Mouse (Mus musculus): Measurements from ENCODE around the gene Nek9.

Nek9 gene

GRCm38 (mm10) chr12:85347196-85347595 is 8.0 kb upstream of the Nek9 start:
- no peak for DNase-seq (ENCODE audit: low read depth, low spot score)

GRCm38 (mm10) chr12:85346374-85346773 is 7.2 kb upstream of the Nek9 start:
- peak; percentile 63 for DNase-seq (ENCODE audit: low read depth, low spot score)

GRCm38 (mm10) chr12:85345559-85345958 is 6.4 kb upstream of the Nek9 start:
- DNase-seq (ENCODE audit: low read depth, low spot score), result no peak

- DNase-seq (ENCODE audit: low read depth, low spot score), result no peak
Measured at GRCm38 (mm10) chr12:85344252-85344651, 5.1 kb upstream of the Nek9 start.

- DNase-seq (ENCODE audit: low read depth, low spot score), result no peak
Measured at GRCm38 (mm10) chr12:85342310-85342709, 3.1 kb upstream of the Nek9 start.

GRCm38 (mm10) chr12:85341131-85341530 is 2.0 kb upstream of the Nek9 start:
- peak; percentile 83 for DNase-seq (ENCODE audit: low read depth, low spot score)

- DNase-seq (ENCODE audit: low read depth, low spot score), result no peak
Measured at GRCm38 (mm10) chr12:85339947-85340346, 785 bp upstream of the Nek9 start.

- DNase-seq (ENCODE audit: low read depth, low spot score), result peak; percentile 49
Measured at GRCm38 (mm10) chr12:85338815-85339214, 347 bp downstream of the Nek9 start.

- DNase-seq (ENCODE audit: low read depth, low spot score), result no peak
Measured at GRCm38 (mm10) chr12:85337567-85338311, 1.4 kb downstream of the Nek9 start.

- DNase-seq (ENCODE audit: low read depth, low spot score), result no peak
Measured at GRCm38 (mm10) chr12:85330153-85330552, 9.0 kb downstream of the Nek9 start.

GRCm38 (mm10) chr12:85308651-85309050 is 30.5 kb downstream of the Nek9 start:
- no peak for DNase-seq (ENCODE audit: low read depth, low spot score)

- DNase-seq (ENCODE audit: low read depth, low spot score), result peak; percentile 92
Measured at GRCm38 (mm10) chr12:85305247-85305892, 33.8 kb downstream of the Nek9 start.

- no peak for DNase-seq (ENCODE audit: low read depth, low spot score)
Measured at GRCm38 (mm10) chr12:85304725-85305124, 34.4 kb downstream of the Nek9 start.

GRCm38 (mm10) chr12:85303256-85303655 is 35.9 kb downstream of the Nek9 start:
- DNase-seq (ENCODE audit: low read depth, low spot score), result no peak

GRCm38 (mm10) chr12:85298835-85299180 is 40.4 kb downstream of the Nek9 start:
- no peak for DNase-seq (ENCODE audit: low read depth, low spot score)

GRCm38 (mm10) chr12:85298127-85298834 is 40.9 kb downstream of the Nek9 start:
- DNase-seq (ENCODE audit: low read depth, low spot score), result peak; percentile 84

- peak; percentile 52 for DNase-seq (ENCODE audit: low read depth, low spot score)
Measured at GRCm38 (mm10) chr12:85297345-85297997, 41.7 kb downstream of the Nek9 start.

- no peak for DNase-seq (ENCODE audit: low read depth, low spot score)
Measured at GRCm38 (mm10) chr12:85296915-85297314, 42.2 kb downstream of the Nek9 start.

- DNase-seq (ENCODE audit: low read depth, low spot score), result no peak
Measured at GRCm38 (mm10) chr12:85295506-85295905, 43.7 kb downstream of the Nek9 start.

- no peak for DNase-seq (ENCODE audit: low read depth, low spot score)
Measured at GRCm38 (mm10) chr12:85292906-85293305, 46.3 kb downstream of the Nek9 start.

GRCm38 (mm10) chr12:85292288-85292687 is 46.9 kb downstream of the Nek9 start:
- no peak for DNase-seq (ENCODE audit: low read depth, low spot score)

GRCm38 (mm10) chr12:85291541-85291940 is 47.6 kb downstream of the Nek9 start:
- DNase-seq (ENCODE audit: low read depth, low spot score), result no peak
